Mouse (Mus musculus) heart, embryonic 15.5 days (tissue): Measurements from ENCODE around the gene Smpdl3b. TPM values are rescaled to one million over a fixed set of nuclear protein-coding genes. Genes with fewer than 3 reads are reported as not detected.
A peak's percentile ranks its signal among the peaks of the same experiment; 100 is the strongest.
"Not testable (repeated sequence)": the region's sequence is repeated elsewhere in the genome, so short reads cannot be mapped to it uniquely, and the experiment has no call there.

Source experiments
- ATAC-seq: fragments of 200-750 bp; cut with Nextera tagmentation; replicated peaks from 2 replicates; pipeline ENCODE4 v1.8.0; 2017; ENCODE audit warnings: low read depth, moderate TSS enrichment; ENCODE audit not compliant: insufficient number of reproducible peaks, insufficient read depth, low FRiP score
- H3K27ac ChIP-seq: fragments of 300-500 bp; sonication (generic); 2 replicates; pipeline ENCODE4 v1.5.1; 2015; ENCODE audit warnings: mild to moderate bottlenecking, inconsistent platforms
- H3K27me3 ChIP-seq: fragments of 300-500 bp; sonication (generic); 2 replicates; pipeline ENCODE4 v1.6.1; 2015; ENCODE audit warnings: inconsistent platforms
- H3K36me3 ChIP-seq: fragments of 300-500 bp; sonication (generic); 2 replicates; pipeline ENCODE4 v1.6.1; 2015; ENCODE audit warnings: mild to moderate bottlenecking, inconsistent platforms
- H3K4me1 ChIP-seq: fragments of 300-500 bp; sonication (generic); replicated peaks from 2 replicates; pipeline ENCODE4 v1.6.1; 2015; ENCODE audit warnings: inconsistent platforms
- H3K4me2 ChIP-seq: fragments of 300-500 bp; sonication (generic); 2 replicates; pipeline ENCODE4 v1.6.1; 2015; ENCODE audit warnings: inconsistent platforms, mild to moderate bottlenecking, moderate library complexity
- H3K4me3 ChIP-seq: fragments of 300-500 bp; sonication (generic); 2 replicates; pipeline ENCODE4 v1.5.1; 2015; ENCODE audit warnings: mild to moderate bottlenecking, inconsistent platforms
- H3K9ac ChIP-seq: fragments of 300-500 bp; sonication (generic); 2 replicates; pipeline ENCODE4 v1.6.1; 2015; ENCODE audit warnings: mild to moderate bottlenecking, inconsistent platforms
- H3K9me3 ChIP-seq: fragments of 300-500 bp; sonication (generic); replicated peaks from 2 replicates; pipeline ENCODE4 v1.6.1; 2016; ENCODE audit warnings: inconsistent platforms
- WGBS: fragments of 180-500 bp; shearing (Covaris S2); methylation state at CpG from one replicate; pipeline ENCODE4 v1.1.7; 2015; ENCODE audit warnings: mixed read lengths; 5-methylcytosine and 5-hydroxymethylcytosine counted together
- polyA plus RNA-seq: library from polyadenylated mRNA; unstranded; fragments of >200 nt; fragmentation: Nextera tagmentation; extraction: Ambion mirVana; gene quantifications from 2 replicates; pipeline ENCODE4 v1.2.1, GENCODE M21; 2015

Gene Smpdl3b
- polyA plus RNA-seq, result 3.5 and 4.4 TPM in 2 replicates

DNA sequence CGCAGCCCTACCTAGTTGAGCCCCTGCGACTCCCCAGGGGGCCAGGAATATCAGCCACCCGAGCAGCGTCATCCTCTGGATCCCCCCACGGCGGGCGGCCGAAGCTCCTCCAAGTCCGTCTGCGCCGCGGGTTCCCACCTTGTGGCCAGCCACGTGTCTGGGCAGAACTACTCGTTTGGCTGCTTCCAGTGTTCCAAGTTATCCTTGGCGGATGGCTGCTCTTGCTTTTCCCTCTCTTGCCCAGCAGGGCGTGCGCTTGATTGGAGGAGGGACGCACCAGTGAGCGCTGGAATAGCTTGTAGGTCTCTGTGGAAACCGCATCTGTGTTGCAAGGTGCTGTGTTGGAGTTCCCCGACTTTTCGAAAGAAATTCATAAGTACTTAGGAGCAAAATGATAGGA, at the start of gene Smpdl3b:
Gene Smpdl3b (minus strand): TSS at position 279 of the 400 bp plus-strand sequence.
- H3K27ac ChIP-seq, result no peak within 1 kb of the TSS
- no peaks in the 10 kb centered on the region for H3K36me3 ChIP-seq
- peak within 1 kb of the TSS; percentile 56 for H3K9ac ChIP-seq
- no peaks in the 10 kb centered on the region for H3K9me3 ChIP-seq
- peaks cover 12% of the 10 kb centered on the region; the same call in 1 of the 2 replicates for H3K27me3 ChIP-seq
- peaks cover 10% of the 10 kb centered on the region for H3K4me1 ChIP-seq
- WGBS, result under 1% methylated on average over 22 of the region's 22 CpGs
- peak within 1 kb of the TSS; percentile 56 for H3K4me3 ChIP-seq
- peak; percentile 87 for ATAC-seq
- H3K4me2 ChIP-seq, result peak within 1 kb of the TSS; percentile 97

DNA sequence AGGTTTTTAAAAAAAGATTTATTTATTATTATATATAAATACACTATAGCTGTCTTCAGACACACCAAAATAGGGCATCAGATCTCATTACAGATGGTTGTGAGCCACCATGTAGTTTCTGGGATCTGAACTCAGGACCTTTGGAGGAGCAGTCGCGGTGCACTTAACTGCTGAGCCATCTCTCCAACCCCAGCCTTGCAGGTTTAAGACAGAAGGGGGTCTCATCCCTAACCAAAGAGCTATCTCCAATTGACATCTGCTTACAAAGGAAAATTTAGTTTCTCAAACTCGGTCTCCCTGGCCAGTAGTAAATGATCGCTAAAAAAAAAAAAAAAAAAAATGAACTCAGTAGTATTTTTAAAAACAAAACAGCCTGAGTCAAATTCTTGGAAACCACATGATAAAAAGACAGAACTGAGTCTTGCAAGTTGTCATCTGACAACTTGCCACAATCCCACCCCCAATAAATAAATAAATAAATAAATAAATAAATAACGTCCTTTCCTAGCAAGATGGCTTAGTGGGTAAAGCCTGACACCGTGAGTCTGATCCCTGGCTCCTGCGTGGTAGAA, 49.7 kb upstream of the Smpdl3b start:
- WGBS, result 90% methylated on average over 7 of the region's 7 CpGs
- Histone ChIP-seq H3K9me3 (peaks cover 5% of the 10 kb centered on the region; the same call in 1 of the 2 replicates), H3K27ac (no peak overlapping the region), H3K4me2 (no peak overlapping the region), H3K27me3 (no peaks in the 10 kb centered on the region), H3K4me3 (no peak overlapping the region), H3K36me3 (no peaks in the 10 kb centered on the region), H3K9ac (no peak overlapping the region), H3K4me1 (peaks cover 15% of the 10 kb centered on the region)
- no peak for ATAC-seq

- Histone ChIP-seq H3K4me3 (no peak overlapping the region), H3K4me1 (peaks cover 15% of the 10 kb centered on the region), H3K36me3 (no peaks in the 10 kb centered on the region), H3K9ac (no peak overlapping the region), H3K9me3 (0 out of 2 replicates have a peak, but pooled peaks cover 2% of the 10 kb centered on the region), H3K27ac (no peak overlapping the region), H3K27me3 (no peaks in the 10 kb centered on the region), H3K4me2 (no peak overlapping the region)
- ATAC-seq, result no peak
- 56% methylated on average over 12 of the region's 12 CpGs for WGBS
Measured at GRCm38 (mm10) chr4:132805599-132806197, 48.6 kb upstream of the Smpdl3b start.

- H3K9me3 ChIP-seq, result no peaks in the 10 kb centered on the region
- no peak overlapping the region for H3K4me3 ChIP-seq
- no peak for ATAC-seq
- H3K36me3 ChIP-seq, result no peaks in the 10 kb centered on the region
- no peak overlapping the region; the same call in 1 of the 2 replicates for H3K27ac ChIP-seq
- no peak overlapping the region for H3K4me2 ChIP-seq
- peaks cover 15% of the 10 kb centered on the region for H3K4me1 ChIP-seq
- 80% methylated on average over 5 of the region's 5 CpGs for WGBS
- H3K9ac ChIP-seq, result no peak overlapping the region
- H3K27me3 ChIP-seq, result no peaks in the 10 kb centered on the region
Measured at GRCm38 (mm10) chr4:132805146-132805545, 48.1 kb upstream of the Smpdl3b start.

- Histone ChIP-seq H3K4me3 (no peak overlapping the region), H3K27me3 (no peaks in the 10 kb centered on the region), H3K9me3 (no peaks in the 10 kb centered on the region), H3K4me1 (peaks cover 15% of the 10 kb centered on the region), H3K27ac (no peak overlapping the region), H3K9ac (no peak overlapping the region), H3K36me3 (no peaks in the 10 kb centered on the region), H3K4me2 (no peak overlapping the region)
- WGBS, result 81% methylated on average over 6 of the region's 6 CpGs
- no peak for ATAC-seq
Measured at GRCm38 (mm10) chr4:132804331-132804730, 47.3 kb upstream of the Smpdl3b start.

- no peaks in the 10 kb centered on the region for H3K27me3 ChIP-seq
- no peaks in the 10 kb centered on the region for H3K9me3 ChIP-seq
- ATAC-seq, result no peak
- WGBS, result 93% methylated on average over 7 of the region's 7 CpGs
- no peak overlapping the region for H3K9ac ChIP-seq
- no peak overlapping the region for H3K27ac ChIP-seq
- H3K4me2 ChIP-seq, result no peak overlapping the region
- H3K4me3 ChIP-seq, result no peak overlapping the region
- H3K4me1 ChIP-seq, result peaks cover 15% of the 10 kb centered on the region
- H3K36me3 ChIP-seq, result no peaks in the 10 kb centered on the region
Measured at GRCm38 (mm10) chr4:132803876-132804275, 46.8 kb upstream of the Smpdl3b start.

DNA sequence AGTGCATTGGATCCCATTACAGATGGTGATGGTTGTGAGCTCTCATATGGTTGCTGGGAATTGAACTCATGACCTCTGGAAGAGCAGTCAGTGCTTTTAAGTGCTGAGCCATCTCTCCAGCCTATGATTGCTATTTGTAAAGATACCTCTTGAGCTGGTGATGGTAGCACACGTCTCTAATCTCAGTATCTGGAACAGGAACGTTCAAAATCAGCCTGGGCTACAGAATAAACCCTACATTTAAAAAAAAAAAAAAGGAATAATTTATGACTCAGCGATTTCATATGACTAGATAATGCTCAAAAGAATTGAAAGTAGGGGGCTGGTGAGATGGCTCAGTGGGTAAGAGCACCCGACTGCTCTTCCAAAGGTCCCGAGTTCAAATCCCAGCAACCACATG, 46.2 kb upstream of the Smpdl3b start:
- Histone ChIP-seq H3K36me3 (no peaks in the 10 kb centered on the region), H3K4me1 (peaks cover 9% of the 10 kb centered on the region), H3K9ac (no peak overlapping the region), H3K27ac (no peak overlapping the region), H3K4me2 (no peak overlapping the region), H3K4me3 (no peak overlapping the region), H3K27me3 (no peaks in the 10 kb centered on the region), H3K9me3 (no peaks in the 10 kb centered on the region)
- WGBS, result 84% methylated on average over 5 of the region's 5 CpGs
- no peak for ATAC-seq

DNA sequence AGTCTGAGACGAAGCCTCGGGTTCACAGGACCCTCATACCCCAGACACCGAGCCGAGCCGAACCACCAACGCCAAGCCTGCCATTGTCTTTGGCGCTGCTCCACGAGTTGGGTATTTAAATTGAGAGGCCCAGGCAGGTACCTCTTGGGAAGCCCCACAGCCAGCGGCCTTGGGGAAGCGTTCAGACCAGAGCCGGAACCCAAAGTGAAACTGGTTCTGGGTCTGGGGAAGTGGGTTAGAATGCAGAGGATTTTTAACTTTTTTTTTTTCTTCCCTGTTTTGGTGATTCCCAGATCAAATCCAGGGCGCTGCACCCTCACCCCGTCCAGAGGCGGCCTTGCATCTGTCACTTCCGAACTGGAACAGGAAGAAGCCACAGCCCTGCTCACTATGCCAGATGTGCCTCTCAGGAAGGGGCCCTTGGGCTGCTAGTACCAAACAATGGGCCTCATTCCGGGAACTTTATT, 45.2 kb upstream of the Smpdl3b start:
- no peak overlapping the region for H3K9ac ChIP-seq
- ATAC-seq, result no peak
- H3K4me1 ChIP-seq, result peaks cover 4% of the 10 kb centered on the region; the same call in 1 of the 2 replicates
- no peaks in the 10 kb centered on the region for H3K9me3 ChIP-seq
- H3K27me3 ChIP-seq, result no peaks in the 10 kb centered on the region
- no peaks in the 10 kb centered on the region for H3K36me3 ChIP-seq
- no peak overlapping the region for H3K4me3 ChIP-seq
- peak overlapping the region; percentile 64 for H3K27ac ChIP-seq
- H3K4me2 ChIP-seq, result 0 out of 2 replicates have a peak overlapping the region, but pooled peaks have one; percentile 15
- 62% methylated on average over 16 of the region's 16 CpGs for WGBS

DNA sequence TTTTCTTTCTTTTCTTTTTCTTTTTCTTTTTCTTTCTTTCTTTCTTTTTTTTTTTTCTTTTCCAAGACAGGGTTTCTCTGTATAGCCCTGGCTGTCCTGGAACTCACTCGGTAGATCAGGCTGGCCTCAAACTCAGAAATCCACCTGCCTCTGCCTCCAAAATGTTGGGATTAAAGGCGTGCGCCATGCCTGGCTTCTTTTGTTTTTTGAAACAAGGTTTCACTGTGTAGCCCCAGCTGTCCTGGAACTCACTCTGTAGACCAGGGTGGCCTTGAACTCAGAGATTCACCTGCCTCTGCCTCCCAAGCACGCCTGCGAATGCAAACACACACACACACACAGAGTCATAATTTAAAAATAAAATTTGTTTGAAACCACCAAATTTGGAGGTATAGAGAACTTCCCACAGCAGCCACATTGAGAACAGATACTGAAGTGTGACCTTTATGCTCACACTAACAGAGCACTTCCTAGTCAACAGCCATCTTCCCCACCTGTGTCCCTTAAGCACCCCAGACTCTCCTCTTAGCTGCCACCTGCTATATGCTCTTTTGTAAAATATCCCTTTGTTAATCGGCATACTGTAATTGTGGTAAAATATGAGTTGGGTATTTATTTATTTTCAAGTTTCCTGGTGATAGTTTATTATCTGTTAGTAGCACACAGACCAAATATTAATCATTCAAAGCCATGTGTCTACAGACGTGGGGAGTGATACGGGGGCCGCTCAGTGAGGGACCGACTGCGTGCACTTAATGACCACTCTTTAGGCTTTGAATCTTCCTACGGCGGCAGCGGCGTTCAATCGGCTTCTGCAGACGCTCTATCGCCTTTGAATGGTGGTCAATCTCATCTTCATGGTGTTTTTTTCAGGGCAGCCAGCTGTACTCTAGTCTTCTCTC, 44.4 kb upstream of the Smpdl3b start:
- WGBS, result 86% methylated on average over 18 of the region's 18 CpGs
- H3K4me1 ChIP-seq, result peaks cover 4% of the 10 kb centered on the region; the same call in 1 of the 2 replicates
- H3K9me3 ChIP-seq, result no peaks in the 10 kb centered on the region
- no peaks in the 10 kb centered on the region for H3K27me3 ChIP-seq
- H3K4me2 ChIP-seq, result no peak overlapping the region
- H3K36me3 ChIP-seq, result no peaks in the 10 kb centered on the region
- H3K27ac ChIP-seq, result peak overlapping the region; percentile 64
- H3K4me3 ChIP-seq, result no peak overlapping the region
- no peak overlapping the region for H3K9ac ChIP-seq
- no peak for ATAC-seq

GRCm38 (mm10) chr4:132799845-132800244, 42.8 kb upstream of the Smpdl3b start:
- Histone ChIP-seq H3K4me3 (no peak overlapping the region), H3K27ac (no peak overlapping the region), H3K4me2 (no peak overlapping the region), H3K9ac (no peak overlapping the region), H3K9me3 (no peaks in the 10 kb centered on the region), H3K4me1 (peaks cover 6% of the 10 kb centered on the region), H3K27me3 (peaks cover 12% of the 10 kb centered on the region; the same call in 1 of the 2 replicates), H3K36me3 (no peaks in the 10 kb centered on the region)
- no peak for ATAC-seq
- 76% methylated on average over 4 of the region's 4 CpGs for WGBS

DNA sequence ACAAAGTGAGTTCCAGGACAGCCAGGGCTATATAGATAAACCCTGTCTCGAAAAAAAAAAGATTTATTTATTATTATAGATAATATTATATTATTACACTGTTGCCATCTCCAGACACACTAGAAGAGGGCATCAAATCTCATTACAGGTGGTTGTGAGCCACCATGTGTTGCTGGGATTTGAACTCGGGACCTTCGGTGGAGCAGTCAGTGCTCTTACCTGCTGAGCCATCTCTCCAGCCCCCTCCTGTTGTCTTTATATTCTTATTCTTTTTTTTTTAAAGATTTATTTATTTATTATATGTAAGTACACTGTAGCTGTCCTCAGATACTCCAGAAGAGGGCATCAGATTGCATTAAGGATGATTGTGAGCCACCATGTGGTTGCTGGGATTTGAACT, 41.6 kb upstream of the Smpdl3b start:
- H3K9ac ChIP-seq, H3K4me2 ChIP-seq, ATAC-seq, H3K4me1 ChIP-seq, H3K36me3 ChIP-seq, H3K27ac ChIP-seq, H3K9me3 ChIP-seq, H3K4me3 ChIP-seq: not testable (repeated sequence)
- WGBS, result 84% methylated on average over 3 of the region's 3 CpGs
- peaks cover 15% of the 10 kb centered on the region; the same call in 1 of the 2 replicates for H3K27me3 ChIP-seq
